Mouse (Mus musculus) testis, adult 2 months (tissue): ENCODE measurements around the gene Hoxb7.

Experiments
- CTCF ChIP-seq: fragments of 200-500 bp; IDR thresholded peaks from 2 replicates; pipeline ENCODE4 v1.5.1; 2012; ENCODE audit warnings: low read depth, mild to moderate bottlenecking, inconsistent platforms, low read length, moderate library complexity; ENCODE audit not compliant: control insufficient read depth, insufficient read depth, insufficient replicate concordance
- POLR2A ChIP-seq: fragments of 200-500 bp; IDR thresholded peaks from 2 replicates; pipeline ENCODE4 v1.6.1; 2012; ENCODE audit warnings: low read depth, mild to moderate bottlenecking, inconsistent platforms, low read length, moderate library complexity; ENCODE audit not compliant: control insufficient read depth

DNA sequence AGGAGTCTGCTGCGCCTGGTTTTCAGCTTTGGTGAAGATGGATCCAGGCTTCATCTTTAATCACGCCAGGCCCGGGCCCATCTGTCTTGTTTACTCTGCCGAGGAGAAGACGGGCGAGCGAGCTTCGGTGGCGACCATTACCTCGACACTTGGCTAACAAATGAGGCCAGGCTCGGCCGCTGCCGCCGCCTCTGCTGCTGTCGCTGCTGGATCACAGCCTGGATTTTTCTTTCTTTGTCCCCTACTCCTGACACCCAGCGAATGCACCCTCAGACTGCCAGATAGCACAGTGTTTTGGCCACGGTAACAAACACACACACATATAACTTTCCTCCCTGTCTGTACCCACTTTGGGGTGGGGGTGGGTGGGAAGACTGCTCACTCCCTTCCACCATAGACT lies 34.3 kb downstream of the Hoxb7 start:
- TF ChIP-seq POLR2A: no peak
- TF ChIP-seq CTCF: no peak
